Mouse (Mus musculus): ENCODE measurements around the gene Rgs19.

GRCm38 (mm10) chr2:181663298-181663630, 30.5 kb downstream of the Rgs19 start:
- TF ChIP-seq EP300 (optimal IDR thresholded peaks at IDR 0.05) (no peak), CTCF (IDR thresholded peaks at IDR 0.05; ENCODE audit: low read depth) (no peak)
